Mouse (Mus musculus): Measurements from ENCODE around the gene Myh7b. TPM values are rescaled to one million over a fixed set of nuclear protein-coding genes. Genes with fewer than 3 reads are reported as not detected.

Gene Myh7b
- total and polyA plus RNA-seq, 2 experiments from 2014 or later = 3.1 to 3.4 TPM

- Histone ChIP-seq H3K27me3 (ENCODE audit: insufficient read depth, low read length) (no peaks in the 10 kb centered on the region), H3K4me1 (ENCODE audit: insufficient read depth, low read length) (peaks cover 5% of the 10 kb centered on the region; the same call in 1 of the 2 replicates), H3K9ac (replicated peaks; ENCODE audit: low read length) (no peak overlapping the region), H3K9me3 (ENCODE audit: low read length) (no peaks in the 10 kb centered on the region), H3K36me3 (ENCODE audit: insufficient read depth, low read length) (no peaks in the 10 kb centered on the region), H3K4me2 (ENCODE audit: low read depth, low read length) (no peak overlapping the region), H3K27ac (no peak overlapping the region), H3K4me3 (ENCODE audit: low read length) (no peak overlapping the region)
- WGBS = 87% methylated on average over 4 of the region's 4 CpGs
- ATAC-seq = no peak
- no peak for DNase-seq (ENCODE audit: low spot score)
- TF ChIP-seq CTCF (IDR thresholded peaks at IDR 0.05; ENCODE audit: low read depth) = no peak
Measured at GRCm38 (mm10) chr2:155679586-155680110, 68.6 kb downstream of the Myh7b start.

- Histone ChIP-seq H3K27ac (no peak overlapping the region), H3K4me3 (ENCODE audit: low read length) (no peak overlapping the region), H3K4me1 (ENCODE audit: insufficient read depth, low read length) (peaks cover 5% of the 10 kb centered on the region; the same call in 1 of the 2 replicates), H3K9ac (replicated peaks; ENCODE audit: low read length) (no peak overlapping the region), H3K36me3 (ENCODE audit: insufficient read depth, low read length) (0 out of 2 replicates have a peak, but pooled peaks cover under 1% of the 10 kb centered on the region), H3K4me2 (ENCODE audit: low read depth, low read length) (no peak overlapping the region), H3K27me3 (ENCODE audit: insufficient read depth, low read length) (no peaks in the 10 kb centered on the region), H3K9me3 (ENCODE audit: low read length) (no peaks in the 10 kb centered on the region)
- no peak for TF ChIP-seq CTCF (IDR thresholded peaks at IDR 0.05; ENCODE audit: low read depth)
- 73% methylated on average over 5 of the region's 5 CpGs for whole genome bisulfite sequencing
- ATAC-seq (no peak), DNase-seq (ENCODE audit: low spot score) (no peak)
Measured at GRCm38 (mm10) chr2:155680591-155680990, 69.6 kb downstream of the Myh7b start.

GRCm38 (mm10) chr2:155681194-155681593 is 70.2 kb downstream of the Myh7b start:
- no peak for DNase-seq (ENCODE audit: low spot score)
- 0 out of 2 replicates have a peak, but pooled peaks cover 3% of the 10 kb centered on the region for H3K36me3 ChIP-seq (ENCODE audit: insufficient read depth, low read length)
- H3K4me1 ChIP-seq (ENCODE audit: insufficient read depth, low read length) = peaks cover 5% of the 10 kb centered on the region; the same call in 1 of the 2 replicates
- H3K4me3 ChIP-seq (ENCODE audit: low read length) = no peak overlapping the region
- H3K27ac ChIP-seq = no peak overlapping the region
- TF ChIP-seq CTCF (IDR thresholded peaks at IDR 0.05; ENCODE audit: low read depth) = no peak
- no peak for ATAC-seq
- no peaks in the 10 kb centered on the region for H3K27me3 ChIP-seq (ENCODE audit: insufficient read depth, low read length)
- H3K9ac ChIP-seq (replicated peaks; ENCODE audit: low read length) = no peak overlapping the region
- 72% methylated on average over 8 of the region's 8 CpGs for WGBS
- H3K4me2 ChIP-seq (ENCODE audit: low read depth, low read length) = no peak overlapping the region
- H3K9me3 ChIP-seq (ENCODE audit: low read length) = no peaks in the 10 kb centered on the region

- no peaks in the 10 kb centered on the region for H3K9me3 ChIP-seq (ENCODE audit: low read length)
- H3K36me3 ChIP-seq (ENCODE audit: insufficient read depth, low read length) = 0 out of 2 replicates have a peak, but pooled peaks cover 3% of the 10 kb centered on the region
- H3K4me3 ChIP-seq (ENCODE audit: low read length) = no peak overlapping the region
- H3K4me1 ChIP-seq (ENCODE audit: insufficient read depth, low read length) = peaks cover 5% of the 10 kb centered on the region; the same call in 1 of the 2 replicates
- H3K27me3 ChIP-seq (ENCODE audit: insufficient read depth, low read length) = no peaks in the 10 kb centered on the region
- no peak for ATAC-seq
- no peak for TF ChIP-seq CTCF (IDR thresholded peaks at IDR 0.05; ENCODE audit: low read depth)
- no peak overlapping the region for H3K9ac ChIP-seq (replicated peaks; ENCODE audit: low read length)
- H3K27ac ChIP-seq = no peak overlapping the region
- 82% methylated on average over 2 of the region's 2 CpGs for WGBS
- no peak for DNase-seq (ENCODE audit: low spot score)
- no peak overlapping the region for H3K4me2 ChIP-seq (ENCODE audit: low read depth, low read length)
Measured at GRCm38 (mm10) chr2:155681874-155682273, 70.9 kb downstream of the Myh7b start.

- WGBS = 68% methylated on average over 3 of the region's 3 CpGs
Measured at GRCm38 (mm10) chr2:155683137-155683536, 72.1 kb downstream of the Myh7b start.

GRCm38 (mm10) chr2:155683821-155684220 is 72.8 kb downstream of the Myh7b start:
- DNase-seq (ENCODE audit: low spot score) = no peak
- Histone ChIP-seq H3K27me3 (ENCODE audit: insufficient read depth, low read length) (no peaks in the 10 kb centered on the region), H3K36me3 (ENCODE audit: insufficient read depth, low read length) (0 out of 2 replicates have a peak, but pooled peaks cover 3% of the 10 kb centered on the region), H3K9me3 (ENCODE audit: low read length) (no peaks in the 10 kb centered on the region), H3K9ac (replicated peaks; ENCODE audit: low read length) (no peak overlapping the region), H3K27ac (no peak overlapping the region), H3K4me3 (ENCODE audit: low read length) (no peak overlapping the region), H3K4me1 (ENCODE audit: insufficient read depth, low read length) (peaks cover 5% of the 10 kb centered on the region; the same call in 1 of the 2 replicates), H3K4me2 (ENCODE audit: low read depth, low read length) (no peak overlapping the region)
- WGBS = 94% methylated on average over 5 of the region's 5 CpGs
- ATAC-seq = no peak
- no peak for TF ChIP-seq CTCF (IDR thresholded peaks at IDR 0.05; ENCODE audit: low read depth)

More at GRCm38 (mm10) chr2:155683137-155683536, 72.1 kb downstream of the Myh7b start:
- peaks cover 5% of the 10 kb centered on the region; the same call in 1 of the 2 replicates for H3K4me1 ChIP-seq (ENCODE audit: insufficient read depth, low read length)
- H3K4me2 ChIP-seq (ENCODE audit: low read depth, low read length) = no peak overlapping the region
- H3K27ac ChIP-seq = no peak overlapping the region
- TF ChIP-seq CTCF (IDR thresholded peaks at IDR 0.05; ENCODE audit: low read depth) = no peak
- DNase-seq (ENCODE audit: low spot score) (no peak), ATAC-seq (no peak)
- H3K36me3 ChIP-seq (ENCODE audit: insufficient read depth, low read length) = 0 out of 2 replicates have a peak, but pooled peaks cover 3% of the 10 kb centered on the region
- no peak overlapping the region for H3K4me3 ChIP-seq (ENCODE audit: low read length)
- no peaks in the 10 kb centered on the region for H3K27me3 ChIP-seq (ENCODE audit: insufficient read depth, low read length)
- H3K9me3 ChIP-seq (ENCODE audit: low read length) = no peaks in the 10 kb centered on the region
- H3K9ac ChIP-seq (replicated peaks; ENCODE audit: low read length) = no peak overlapping the region

MicroRNAs within 50 kb of the gene (microRNA counts, 519-probe panel; counts per million panel counts)
- microRNA mmu-miR-499 = not detected

Small RNA genes lying within 50 kb of the gene (microRNA-seq; reads per million reads assigned to microRNA genes)
- 12.3 to 16.5 reads per million in 2 experiments for gene Mir499

Other genes with a start within 250 kb of the Myh7b start
- gene Trp53inp2, start 230.2 kb upstream of the Myh7b start, total RNA-seq (2014; rRNA removed) = 120 and 141 TPM in 2 replicates
- 54.8 and 61.3 TPM in 2 replicates for gene Trp53inp2, start 230.2 kb upstream of the Myh7b start, polyA plus RNA-seq (2015; fragmentation: Nextera tagmentation; extraction: Ambion mirVana)
- 29.7 and 43.4 TPM in 2 replicates for gene Ncoa6, start 137.3 kb upstream of the Myh7b start, total RNA-seq (2014; rRNA removed)
- gene Ncoa6, start 137.3 kb upstream of the Myh7b start, polyA plus RNA-seq (2015; fragmentation: Nextera tagmentation; extraction: Ambion mirVana) = 25.7 TPM in 2 replicates
- gene Acss2, start 93.3 kb upstream of the Myh7b start, total RNA-seq (2014; rRNA removed) = 40.0 and 42.7 TPM in 2 replicates
- 23.7 and 27.5 TPM in 2 replicates for gene Acss2, start 93.3 kb upstream of the Myh7b start, polyA plus RNA-seq (2015; fragmentation: Nextera tagmentation; extraction: Ambion mirVana)
- 201 and 255 TPM in 2 replicates for gene Ggt7, start 93.0 kb upstream of the Myh7b start, total RNA-seq (2014; rRNA removed)
- gene Ggt7, start 93.0 kb upstream of the Myh7b start, polyA plus RNA-seq (2015; fragmentation: Nextera tagmentation; extraction: Ambion mirVana) = 97.5 and 104 TPM in 2 replicates
- gene Gss, start 18.4 kb upstream of the Myh7b start, total RNA-seq (2014; rRNA removed) = 5.6 and 14.7 TPM in 2 replicates
- 15.3 and 15.4 TPM in 2 replicates for gene Gss, start 18.4 kb upstream of the Myh7b start, polyA plus RNA-seq (2015; fragmentation: Nextera tagmentation; extraction: Ambion mirVana)
- gene Trpc4ap, start 81.2 kb downstream of the Myh7b start, total RNA-seq (2014; rRNA removed) = 169 and 172 TPM in 2 replicates
- 127 and 129 TPM in 2 replicates for gene Trpc4ap, start 81.2 kb downstream of the Myh7b start, polyA plus RNA-seq (2015; fragmentation: Nextera tagmentation; extraction: Ambion mirVana)
- 32.0 and 40.7 TPM in 2 replicates for gene Edem2, start 118.3 kb downstream of the Myh7b start, total RNA-seq (2014; rRNA removed)
- 27.9 and 35.2 TPM in 2 replicates for gene Edem2, start 118.3 kb downstream of the Myh7b start, polyA plus RNA-seq (2015; fragmentation: Nextera tagmentation; extraction: Ambion mirVana)
- not detected in 2 replicates for gene Gm17581, start 124.7 kb downstream of the Myh7b start, total RNA-seq (2014; rRNA removed)
- gene Gm17581, start 124.7 kb downstream of the Myh7b start, polyA plus RNA-seq (2015; fragmentation: Nextera tagmentation; extraction: Ambion mirVana) = not detected in 2 replicates
- gene Procr, start 139.9 kb downstream of the Myh7b start, total RNA-seq (2014; rRNA removed) = 1.1 and 1.4 TPM in 2 replicates
- gene Procr, start 139.9 kb downstream of the Myh7b start, polyA plus RNA-seq (2015; fragmentation: Nextera tagmentation; extraction: Ambion mirVana) = 1.6 and 2.6 TPM in 2 replicates
- 161 and 179 TPM in 2 replicates for gene Mmp24, start 164.1 kb downstream of the Myh7b start, total RNA-seq (2014; rRNA removed)
- gene Mmp24, start 164.1 kb downstream of the Myh7b start, polyA plus RNA-seq (2015; fragmentation: Nextera tagmentation; extraction: Ambion mirVana) = 12.2 and 12.4 TPM in 2 replicates
- 31.9 and 35.4 TPM in 2 replicates for gene BC029722, start 208.2 kb downstream of the Myh7b start, total RNA-seq (2014; rRNA removed)
- 52.2 and 53.4 TPM in 2 replicates for gene BC029722, start 208.2 kb downstream of the Myh7b start, polyA plus RNA-seq (2015; fragmentation: Nextera tagmentation; extraction: Ambion mirVana)
- 105 and 110 TPM in 2 replicates for gene Eif6, start 215.7 kb downstream of the Myh7b start, total RNA-seq (2014; rRNA removed)
- 138 and 144 TPM in 2 replicates for gene Eif6, start 215.7 kb downstream of the Myh7b start, polyA plus RNA-seq (2015; fragmentation: Nextera tagmentation; extraction: Ambion mirVana)
- gene Fam83c, start 223.6 kb downstream of the Myh7b start, total RNA-seq (2014; rRNA removed) = not detected in 2 replicates
- gene Fam83c, start 223.6 kb downstream of the Myh7b start, polyA plus RNA-seq (2015; fragmentation: Nextera tagmentation; extraction: Ambion mirVana) = 0.10 and 0.15 TPM in 2 replicates